24 mouse cellular contexts compared by ENCODE assay signal in genomic region chr7:92758067-92758466, GRCm38 (mm10). TPM values are rescaled to one million over a fixed set of nuclear protein-coding genes. Genes with fewer than 3 reads are reported as not detected.
DNase-seq lines count a peak whose midpoint lies in the region; ATAC-seq and TF ChIP-seq lines count a peak whose summit lies in the region.
"Had no signal": no experiment of that assay in that cellular context is flagged by ENCODE, and none has a peak within 500 bp of the region (broad histone marks: within the 10 kb centered on the region; RNA-seq: fewer than 3 reads in every experiment).

No protein-coding gene starts in this region.

- in situ Hi-C loops in CH12.LX (cut with MboI; ENCODE audit: low pct_ligation_motif_present, low pct_unique_long_range_greater_than_20kb, low sequenced_read_pairs), result no loop called here

- TF ChIP-seq POLR2A in CH12.LX (IDR thresholded peaks at IDR 0.05; ENCODE audit: low read depth, low read length), result no peak

- no peak for TF ChIP-seq CTCF in CH12.LX (conservative IDR thresholded peaks at IDR 0.05 in 1 of 2, IDR thresholded peaks at IDR 0.05 in 1 of 2; ENCODE audit: low read depth in 2 of 2, low read length in 2 of 2)

- TF ChIP-seq RAD21 in CH12.LX (IDR thresholded peaks at IDR 0.05; ENCODE audit: low read depth, low read length), result no peak

- H3K27ac ChIP-seq in CH12.LX (ENCODE audit: insufficient read depth, low read depth), result no peak overlapping the region
- no peak overlapping the region for H3K27ac ChIP-seq in intestine, embryonic 15.5 days
- no peak overlapping the region for H3K27ac ChIP-seq in forebrain, embryonic 12.5 days
- H3K27ac ChIP-seq: embryonic facial prominence, embryonic 15.5 days; forebrain, embryonic 13.5 days; heart, embryonic 13.5 days; hindbrain, embryonic 13.5 days; hindbrain, postnatal 0 days had no signal

- no peaks in the 10 kb centered on the region for H3K36me3 ChIP-seq in CH12.LX (replicated peaks in 1 of 2; ENCODE audit: control insufficient read depth in 1 of 2, insufficient read depth in 1 of 2, low read length in 1 of 2)
- H3K36me3 ChIP-seq in intestine, embryonic 15.5 days, result no peaks in the 10 kb centered on the region
- H3K36me3 ChIP-seq in forebrain, embryonic 12.5 days (replicated peaks), result no peaks in the 10 kb centered on the region
- H3K36me3 ChIP-seq: embryonic facial prominence, embryonic 15.5 days; heart, embryonic 13.5 days; hindbrain, embryonic 13.5 days had no signal

- H3K9me3 ChIP-seq in CH12.LX (replicated peaks; ENCODE audit: low read length), result no peaks in the 10 kb centered on the region
- H3K9me3 ChIP-seq in intestine, embryonic 15.5 days, result no peaks in the 10 kb centered on the region
- H3K9me3 ChIP-seq in forebrain, embryonic 12.5 days, result no peaks in the 10 kb centered on the region
- H3K9me3 ChIP-seq: embryonic facial prominence, embryonic 15.5 days; forebrain, embryonic 13.5 days; heart, embryonic 13.5 days; hindbrain, embryonic 13.5 days had no signal

- peak; percentile 79 for ATAC-seq in intestine, embryonic 15.5 days
- ATAC-seq in erythroid progenitor cell, adult 5-6 weeks (replicated peaks; ENCODE audit: low FRiP score, poor library complexity, severe bottlenecking), result no peak
- ATAC-seq in forebrain, embryonic 12.5 days (ENCODE audit: low FRiP score), result no peak
- ATAC-seq: activated CD4-positive, CD25-positive, alpha-beta regulatory T cell, adult 4 months; forebrain, embryonic 13.5 days; forebrain, postnatal 0 days; hindbrain, postnatal 0 days had no signal

- TF ChIP-seq EP300 in CH12.LX (IDR thresholded peaks at IDR 0.05; ENCODE audit: low read length), result no peak

- no peaks in the 10 kb centered on the region for H3K79me2 ChIP-seq in CH12.LX (replicated peaks; ENCODE audit: control insufficient read depth, extremely low read depth, insufficient read depth, poor library complexity, severe bottlenecking)

- dilution Hi-C loops in CH12.LX (cut with MboI; ENCODE audit: extremely low pct_ligation_motif_present, extremely low pct_unique_long_range_greater_than_20kb, low sequenced_read_pairs), result no loop called here

- DNase-seq in gastrocnemius, adult 18-20 months (ENCODE audit: low spot score), result peak; percentile 53
- DNase-seq in gastrocnemius, postnatal 25 days, result no peak
- DNase-seq in CH12.LX (ENCODE audit: extremely low read depth), result no peak
- peak; percentile 77 for DNase-seq in skeletal muscle tissue, adult 2 months (ENCODE audit: low read depth, low spot score)
- DNase-seq in right cerebral cortex, postnatal 14 days, result no peak
- DNase-seq: adrenal gland, postnatal 25 days; cerebellum, postnatal 10 days; embryo, embryonic 11 days; forebrain, postnatal 0 days; gastrocnemius, postnatal 10 days; heart, postnatal 36 days; kidney, adult 11 months; kidney, adult 9 months had no signal

- H3K4me3 ChIP-seq in CH12.LX (replicated peaks in 1 of 3; ENCODE audit: low read depth in 2 of 3, low read length in 2 of 3, poor library complexity in 1 of 3), result no peak overlapping the region
- no peak overlapping the region for H3K4me3 ChIP-seq in intestine, embryonic 15.5 days (replicated peaks)
- H3K4me3 ChIP-seq in forebrain, embryonic 12.5 days (replicated peaks), result no peak overlapping the region
- H3K4me3 ChIP-seq: embryonic facial prominence, embryonic 15.5 days; erythroblast, embryonic 14.5 days; forebrain, embryonic 13.5 days; heart, embryonic 13.5 days; hindbrain, embryonic 13.5 days had no signal

- peaks cover 3 to 8% of the 10 kb centered on the region in 2 experiments; a peak in 2 of 4 replicates for H3K4me1 ChIP-seq in CH12.LX (ENCODE audit: control insufficient read depth in 1 of 2, insufficient read depth in 2 of 2)
- H3K4me1 ChIP-seq in intestine, embryonic 15.5 days (replicated peaks), result no peaks in the 10 kb centered on the region
- no peaks in the 10 kb centered on the region for H3K4me1 ChIP-seq in forebrain, embryonic 12.5 days
- H3K4me1 ChIP-seq: embryonic facial prominence, embryonic 15.5 days; forebrain, embryonic 13.5 days; heart, embryonic 13.5 days; hindbrain, embryonic 13.5 days had no signal

- H3K27me3 ChIP-seq in CH12.LX (replicated peaks), result no peaks in the 10 kb centered on the region
- H3K27me3 ChIP-seq in intestine, embryonic 15.5 days (replicated peaks), result no peaks in the 10 kb centered on the region
- H3K27me3 ChIP-seq in forebrain, embryonic 12.5 days, result no peaks in the 10 kb centered on the region
- H3K27me3 ChIP-seq: embryonic facial prominence, embryonic 15.5 days; forebrain, embryonic 13.5 days; heart, embryonic 13.5 days; hindbrain, embryonic 13.5 days had no signal

- 51% methylated on average over 5 of the region's 5 CpGs for WGBS in intestine, embryonic 15.5 days
- 88% methylated on average over 5 of the region's 5 CpGs for WGBS in forebrain, embryonic 12.5 days

- no peak overlapping the region for H3K4me2 ChIP-seq in CH12.LX (ENCODE audit: insufficient read depth, low read depth, poor library complexity, severe bottlenecking)
- no peak overlapping the region for H3K4me2 ChIP-seq in intestine, embryonic 15.5 days (replicated peaks)
- no peak overlapping the region for H3K4me2 ChIP-seq in forebrain, embryonic 12.5 days
- H3K4me2 ChIP-seq: embryonic facial prominence, embryonic 15.5 days; forebrain, embryonic 13.5 days; heart, embryonic 13.5 days; hindbrain, embryonic 13.5 days had no signal

- no peak overlapping the region for H3K9ac ChIP-seq in CH12.LX (ENCODE audit: insufficient read depth, low read depth)
- no peak overlapping the region for H3K9ac ChIP-seq in intestine, embryonic 15.5 days
- no peak overlapping the region for H3K9ac ChIP-seq in forebrain, embryonic 12.5 days
- H3K9ac ChIP-seq: embryonic facial prominence, embryonic 15.5 days; forebrain, embryonic 13.5 days; forebrain, postnatal 0 days; heart, embryonic 13.5 days; hindbrain, embryonic 13.5 days had no signal

TF ChIP-seq in CH12.LX, 34 proteins besides CTCF, POLR2A, EP300 and RAD21:
- TF ChIP-seq GABPA (IDR thresholded peaks at IDR 0.05; ENCODE audit: insufficient replicate concordance, low read depth, low read length), result no peak
- peak; percentile 17; the same call in 1 of the 2 replicates for TF ChIP-seq USF1 (IDR thresholded peaks at IDR 0.05; ENCODE audit: low read depth, low read length)
- 0 out of 2 replicates have a peak, but pooled peaks have one; percentile 10 for TF ChIP-seq USF2 (conservative IDR thresholded peaks at IDR 0.05; ENCODE audit: low read depth, low read length)
- 0 out of 2 replicates have a peak, but pooled peaks have one; percentile 43 for TF ChIP-seq MAX (IDR thresholded peaks at IDR 0.05; ENCODE audit: low read length)

RNA-seq across cellular contexts. Expression of gene Rab30, which starts 16.7 kb away (rescaled TPM):
- 1 to 10 TPM; 5.4 to 8.5 TPM for total RNA-seq in gastrocnemius, adult 18-20 months (2021)
- 10 to 100 TPM in 1 of 2 experiments, 1 to 10 TPM in 1; 6.7 to 12.7 TPM for total RNA-seq in gastrocnemius, postnatal 25 days (2021)
- 39.1 and 48.5 TPM in 2 replicates for total RNA-seq in CH12.LX (2012; rRNA removed)
- total RNA-seq in CH12.LX (2014; rRNA removed), result 99.7 and 105 TPM in 2 replicates
- polyA plus RNA-seq in CH12.LX (2012; ENCODE audit: insufficient read length, low read depth), result 66.2 and 68.5 TPM in 2 replicates
- 24.4 and 24.7 TPM in 2 replicates for polyA plus RNA-seq in intestine, embryonic 15.5 days (2015; fragmentation: Nextera tagmentation; extraction: Ambion mirVana)
- 23.9 and 52.3 TPM in 2 replicates for total RNA-seq in erythroid progenitor cell, adult 5-6 weeks (2015; ENCODE audit: low replicate concordance)
- total RNA-seq in erythroid progenitor cell, adult 5-6 weeks (2017; ENCODE audit: low replicate concordance), result 9.2 and 14.6 TPM in 2 replicates
- 21.7 and 22.0 TPM in 2 replicates for polyA plus RNA-seq in forebrain, embryonic 12.5 days (2016; fragmentation: Nextera tagmentation; extraction: Ambion mirVana)
- total RNA-seq: granulocyte monocyte progenitor cell, adult 5-6 weeks had no signal

Comparison
In these comparisons a context has a peak if more than half of its experiments do, and no peak if none do; other contexts are left out.
1. DNase-seq: peak in gastrocnemius, adult 18-20 months (single experiment) and skeletal muscle tissue, adult 2 months (single experiment); none in gastrocnemius, postnatal 25 days (single experiment), CH12.LX (single experiment) and right cerebral cortex, postnatal 14 days (single experiment).